Mouse (Mus musculus) adrenal gland, adult 8-10 months (tissue): ENCODE measurements around the gene Erc2. TPM values are rescaled to one million over a fixed set of nuclear protein-coding genes. Genes with fewer than 3 reads are reported as not detected.
A peak's percentile ranks its signal among the peaks of the same experiment; 100 is the strongest.

ENCODE experiments used
- DNase-seq: peaks from one replicate; pipeline ENCODE4 v3.0.0; 2022
- total RNA-seq, 4 experiments: library from RNA; stranded (reverse); gene quantifications; 2 replicates each; pipeline ENCODE4 v1.2.4; 2022

The Erc2 gene
- total RNA-seq, 4 experiments from 2014 or later = 6.6 to 15.9 (median 11.0) TPM

DNA sequence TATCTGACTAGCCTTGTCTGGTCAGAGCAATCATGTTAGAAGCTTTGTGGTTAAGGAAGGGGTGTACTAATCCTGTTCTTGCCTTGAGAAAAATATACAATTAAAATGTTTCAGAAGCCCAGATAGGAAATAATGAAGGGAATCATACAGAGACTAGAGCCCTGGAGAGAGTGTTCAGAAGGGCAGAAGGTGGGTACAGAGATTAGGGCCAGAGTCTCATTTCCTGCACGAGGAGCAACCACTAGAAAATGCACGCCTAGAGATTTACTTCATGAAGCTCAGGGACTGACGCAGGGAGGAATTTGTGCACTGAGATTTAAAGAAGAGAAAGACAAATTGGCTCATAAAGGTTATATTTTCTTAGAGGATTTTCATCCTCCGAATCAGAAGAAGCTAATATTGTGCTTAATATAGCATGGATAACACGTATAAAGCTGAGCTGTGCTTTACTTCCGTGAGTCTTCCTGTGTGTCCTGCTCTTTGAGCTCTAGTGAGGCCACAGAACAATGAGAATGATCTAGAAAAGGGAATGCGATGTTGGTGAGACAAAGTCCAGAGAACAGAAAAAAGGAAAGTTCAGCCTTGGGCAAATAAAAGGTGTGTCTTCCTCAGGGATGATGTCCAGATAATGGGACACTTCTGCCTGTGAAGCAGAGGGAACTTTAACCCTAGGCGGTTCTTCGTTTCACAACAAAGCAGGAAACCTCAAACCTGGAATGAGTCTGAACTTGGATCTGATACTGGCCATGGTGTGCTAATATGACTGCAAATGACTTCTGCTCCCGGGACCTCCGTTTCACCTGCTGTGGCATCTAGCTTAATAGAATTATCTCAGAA lies 45.0 kb downstream of the Erc2 start:
- no peak for DNase-seq

GRCm38 (mm10) chr14:27668151-27668550 lies 45.9 kb downstream of the Erc2 start:
- no peak for DNase-seq

- no peak for DNase-seq
Observed at GRCm38 (mm10) chr14:27669939-27670338, 47.7 kb downstream of the Erc2 start.

- DNase-seq = no peak
Observed at GRCm38 (mm10) chr14:27672761-27673160, 50.5 kb downstream of the Erc2 start.

GRCm38 (mm10) chr14:27674096-27674495 lies 51.9 kb downstream of the Erc2 start:
- DNase-seq = no peak

- DNase-seq = no peak
Observed at GRCm38 (mm10) chr14:27674561-27674960, 52.3 kb downstream of the Erc2 start.

- no peak for DNase-seq
Observed at GRCm38 (mm10) chr14:27675071-27675470, 52.8 kb downstream of the Erc2 start.

DNA sequence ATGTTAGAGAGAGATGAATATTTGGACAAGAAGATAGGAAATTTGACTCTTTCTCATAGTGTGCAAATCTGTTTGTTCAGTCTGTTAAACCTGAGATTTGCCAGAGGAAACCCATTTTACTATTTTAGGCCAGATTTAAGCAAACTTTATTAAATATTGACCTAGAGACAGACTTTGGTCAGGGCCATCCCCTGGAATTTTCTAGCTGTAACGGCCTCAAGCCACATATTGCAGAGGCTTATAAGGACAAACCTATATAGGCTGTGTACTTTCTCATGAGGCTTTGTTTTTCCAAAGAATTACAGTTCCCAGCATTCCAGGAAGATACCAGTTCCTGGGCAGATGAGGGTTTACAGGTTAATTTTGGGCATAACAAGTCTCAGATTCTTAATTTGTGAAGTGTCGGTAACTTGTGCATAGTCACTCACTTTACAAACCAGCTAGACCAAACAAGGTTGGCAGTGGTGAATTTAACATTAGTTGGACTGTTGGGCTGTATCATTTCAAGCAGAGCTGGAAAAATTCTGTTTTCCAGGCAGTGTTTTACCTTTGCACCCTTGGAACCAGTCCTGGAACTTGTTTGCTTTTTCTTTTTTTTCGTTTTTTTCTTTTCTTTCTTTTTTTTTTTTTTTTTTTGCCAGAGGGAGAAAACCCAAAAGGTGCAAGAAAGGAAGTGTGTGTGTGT lies 60.3 kb downstream of the Erc2 start:
- DNase-seq = no peak

DNA sequence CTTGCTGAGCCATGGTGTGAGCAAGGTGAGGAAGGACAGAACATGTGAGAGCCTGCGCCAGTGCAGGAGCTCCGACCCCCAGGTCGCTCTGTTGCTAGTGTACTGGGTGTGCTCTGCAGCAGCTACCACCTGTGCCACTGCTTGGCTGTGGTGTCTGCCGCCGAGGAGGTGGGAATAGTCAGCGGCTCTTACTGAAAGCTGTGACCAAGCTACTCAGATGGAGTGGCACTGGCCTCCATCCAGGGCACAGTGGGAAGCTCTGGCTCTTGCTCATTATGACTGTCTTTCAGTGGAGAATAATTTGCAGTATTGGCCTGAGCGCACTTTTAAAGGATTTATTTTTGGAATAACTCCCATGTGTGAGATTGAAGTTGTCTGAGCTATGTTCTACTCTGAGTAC lies 73.6 kb downstream of the Erc2 start:
- DNase-seq = no peak

GRCm38 (mm10) chr14:27717364-27717763 lies 95.1 kb downstream of the Erc2 start:
- DNase-seq = no peak

- DNase-seq = no peak
Observed at GRCm38 (mm10) chr14:27719601-27720000, 97.4 kb downstream of the Erc2 start.

GRCm38 (mm10) chr14:27720944-27721343 lies 98.7 kb downstream of the Erc2 start:
- no peak for DNase-seq

GRCm38 (mm10) chr14:27721759-27722158 lies 99.5 kb downstream of the Erc2 start:
- no peak for DNase-seq

GRCm38 (mm10) chr14:27727541-27727940 lies 105.3 kb downstream of the Erc2 start:
- DNase-seq = no peak

GRCm38 (mm10) chr14:27731086-27731485 lies 108.9 kb downstream of the Erc2 start:
- no peak for DNase-seq

- DNase-seq = no peak
Observed at GRCm38 (mm10) chr14:27739436-27739835, 117.2 kb downstream of the Erc2 start.

DNA sequence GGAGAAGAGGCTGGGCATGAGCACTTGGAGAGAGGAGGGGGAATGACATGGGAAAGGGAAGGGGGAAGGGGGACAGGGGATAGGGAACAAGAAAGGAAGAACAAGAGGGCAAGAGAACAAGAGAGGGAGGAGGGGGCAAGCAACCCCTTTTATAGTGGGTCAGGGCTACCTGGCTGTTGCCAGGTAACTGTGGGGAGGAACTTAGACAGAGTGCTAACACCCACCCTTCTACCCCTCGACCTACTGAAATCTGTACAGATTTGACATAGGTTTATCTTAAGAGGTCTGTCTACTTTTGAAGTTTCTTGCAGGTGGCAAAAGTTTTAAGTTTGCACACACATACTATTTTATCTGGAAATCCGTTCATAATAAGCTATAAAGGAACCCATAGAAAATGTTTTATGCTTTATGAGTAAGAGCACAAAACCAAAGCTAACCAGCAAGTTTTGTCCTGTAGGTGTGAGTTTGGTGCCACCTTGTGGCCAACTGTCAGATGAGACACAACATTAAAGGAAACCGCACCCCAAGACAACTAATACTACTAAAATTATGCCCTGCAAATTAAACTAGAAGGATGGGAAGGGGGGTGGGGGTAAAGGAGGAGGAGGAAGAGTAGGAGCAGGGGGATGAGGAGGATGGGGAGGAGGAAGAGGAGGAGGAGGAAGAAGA lies 119.2 kb downstream of the Erc2 start:
- DNase-seq = peak; percentile 26

GRCm38 (mm10) chr14:27754340-27754739 lies 132.1 kb downstream of the Erc2 start:
- peak; percentile 32 for DNase-seq

- peak; percentile 58 for DNase-seq
Observed at GRCm38 (mm10) chr14:27756901-27757300, 134.7 kb downstream of the Erc2 start.

- no peak for DNase-seq
Observed at GRCm38 (mm10) chr14:27758230-27758629, 136.0 kb downstream of the Erc2 start.

GRCm38 (mm10) chr14:27759069-27759628 lies 136.9 kb downstream of the Erc2 start:
- no peak for DNase-seq

- no peak for DNase-seq
Observed at GRCm38 (mm10) chr14:27759982-27760381, 137.8 kb downstream of the Erc2 start.

GRCm38 (mm10) chr14:27775367-27775766 lies 153.1 kb downstream of the Erc2 start:
- DNase-seq = no peak
